Mouse (Mus musculus) left cerebral cortex, postnatal 14 days (tissue): ENCODE results near the gene Otulinl. TPM values are rescaled to one million over a fixed set of nuclear protein-coding genes. Genes with fewer than 3 reads are reported as not detected.
A peak's percentile ranks its signal among the peaks of the same experiment; 100 is the strongest.

Experiments
- DNase-seq, 2 experiments: peaks; one replicate each; pipeline ENCODE4 v3.0.0; 2021 to 2022; ENCODE audit warnings: low spot score in 2 of 2, mixed read lengths in 1 of 2
- intact Hi-C: fragments of 180-260 bp; cut with DNase I; formaldehyde crosslinking; loops from one replicate; pipeline ENCODE4 v1.15.1; 2025
- total RNA-seq, 2 experiments: library from RNA; stranded (reverse); gene quantifications; 2 replicates each; pipeline ENCODE4 v1.2.3; 2021

Otulinl gene
- total RNA-seq, 2 experiments from 2014 or later, result 28.8 to 33.1 TPM

DNA sequence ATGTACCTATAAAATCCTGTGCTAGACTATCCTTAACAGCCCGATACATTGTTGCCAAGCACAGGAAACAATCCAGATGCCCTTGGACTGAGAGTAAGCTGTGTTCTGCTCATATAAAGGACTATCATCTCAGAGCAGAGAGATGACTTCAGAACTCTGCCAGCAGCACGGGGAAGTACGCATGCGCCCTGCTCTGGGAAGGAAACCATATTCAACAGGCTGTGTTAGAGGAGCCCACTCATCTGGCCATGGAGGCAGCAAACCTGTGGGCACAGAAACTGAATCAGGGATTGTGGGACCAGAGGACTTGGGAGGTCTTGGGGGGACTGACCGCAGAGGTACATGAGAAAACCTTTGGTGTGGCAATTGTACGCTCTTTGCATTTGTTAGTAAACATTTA, 19.7 kb downstream of the Otulinl start:
- no peak for DNase-seq
- intact Hi-C loops, result no loop called here

DNA sequence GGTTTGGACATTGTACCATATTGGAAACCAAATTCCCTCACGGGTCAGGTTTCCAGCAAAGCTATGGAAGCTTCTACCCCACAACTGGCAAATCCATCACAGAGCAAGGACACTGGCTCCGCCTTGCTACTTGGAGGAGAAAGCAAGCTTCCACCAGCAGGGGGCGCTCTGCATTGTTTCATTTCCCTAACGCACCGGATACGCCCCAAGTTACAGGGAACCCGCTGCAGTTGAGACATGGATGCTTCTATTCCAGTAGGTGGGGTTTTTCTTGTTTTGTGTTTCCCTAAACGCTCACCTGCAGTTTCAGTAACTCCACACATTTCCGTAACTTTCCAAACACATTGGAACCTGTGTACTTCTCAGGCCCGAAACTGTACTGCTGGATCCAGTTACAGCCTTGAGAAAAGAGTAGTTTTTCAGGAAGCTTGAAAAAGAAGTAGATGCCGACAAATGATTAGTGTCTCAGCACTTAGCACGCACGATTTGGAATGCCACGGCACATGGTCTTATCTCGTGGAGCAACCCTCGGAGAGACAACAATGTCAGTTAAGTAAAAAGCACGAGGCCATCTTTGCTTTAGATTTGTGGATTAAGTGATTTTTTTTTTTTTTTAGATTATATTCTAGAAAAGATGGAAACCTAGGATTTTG, 21.7 kb downstream of the Otulinl start:
- intact Hi-C loops, result loop anchor here (2.0 to 10.0 kb wide), 2 partner anchors 55 to 165 kb away; no protein-coding TSS in a partner anchor
- peak; percentile 92 to 93 for DNase-seq

DNA sequence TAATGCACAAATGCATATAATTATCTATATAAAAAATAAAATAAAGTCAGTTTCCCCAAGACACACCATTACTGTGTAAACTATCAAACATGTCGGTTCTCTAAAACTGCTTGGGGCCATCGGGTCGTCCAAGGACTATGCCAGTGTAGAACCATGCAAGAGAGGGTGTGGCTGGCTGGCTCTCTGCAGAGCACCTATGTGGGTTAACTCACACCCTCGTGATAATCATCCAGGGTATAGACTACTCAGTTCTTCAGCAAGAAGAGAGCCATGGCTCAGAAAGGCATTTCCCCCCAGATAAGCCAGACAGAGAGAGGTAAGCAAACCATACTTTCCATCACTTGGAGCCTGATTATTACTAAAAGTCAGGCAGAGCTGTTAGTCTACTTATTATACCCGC, 22.2 kb downstream of the Otulinl start:
- intact Hi-C loops, result loop anchor here (2.0 to 10.0 kb wide), 2 partner anchors 56 to 166 kb away; no protein-coding TSS in a partner anchor

DNA sequence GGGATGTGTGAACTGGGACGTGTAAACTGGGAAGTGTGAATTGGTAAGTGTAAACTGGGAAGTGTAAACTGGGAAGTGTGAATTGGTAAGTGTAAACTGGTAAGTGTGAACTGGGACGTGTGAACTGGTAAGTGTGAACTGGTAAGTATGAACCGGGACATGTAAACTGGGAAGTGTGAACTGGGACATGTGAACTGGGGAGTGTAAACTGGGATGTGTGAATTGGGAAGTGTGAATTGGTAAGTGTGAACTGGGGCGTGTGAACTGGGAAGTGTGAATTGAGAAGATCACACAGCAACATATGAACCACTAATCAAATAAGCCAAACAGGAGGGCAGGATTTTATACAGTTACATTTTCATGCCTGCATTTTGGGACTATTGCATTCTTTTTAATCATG, 23.0 kb downstream of the Otulinl start:
- intact Hi-C loops, result loop anchor here (2.0 to 10.0 kb wide), 2 partner anchors 56 to 166 kb away; no protein-coding TSS in a partner anchor
- no peak for DNase-seq

More for the DNA sequence above, 22.2 kb downstream of the Otulinl start:
- no peak for DNase-seq

DNA sequence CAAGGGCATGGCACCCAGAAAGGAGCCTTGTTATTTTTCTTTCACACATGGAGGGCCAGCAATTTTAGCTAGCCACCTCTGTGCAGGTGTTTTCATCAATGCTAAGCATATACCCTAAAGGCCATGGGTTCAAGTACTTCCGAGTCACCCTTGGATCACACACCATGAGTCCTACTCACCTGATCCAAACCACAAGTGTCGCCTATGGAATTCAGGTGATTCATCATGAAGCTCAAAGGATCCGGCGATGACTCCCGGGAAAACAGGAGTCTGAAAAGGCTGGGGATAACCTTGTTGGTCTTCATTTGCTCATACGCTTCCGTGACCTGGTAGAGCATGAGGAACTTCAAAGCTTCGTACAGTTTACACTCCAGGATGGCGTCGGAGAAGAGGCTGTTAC, 23.5 kb downstream of the Otulinl start:
- no peak for DNase-seq
- intact Hi-C loops, result loop anchor here (2.0 to 10.0 kb wide), 2 partner anchors 57 to 167 kb away; no protein-coding TSS in a partner anchor

DNA sequence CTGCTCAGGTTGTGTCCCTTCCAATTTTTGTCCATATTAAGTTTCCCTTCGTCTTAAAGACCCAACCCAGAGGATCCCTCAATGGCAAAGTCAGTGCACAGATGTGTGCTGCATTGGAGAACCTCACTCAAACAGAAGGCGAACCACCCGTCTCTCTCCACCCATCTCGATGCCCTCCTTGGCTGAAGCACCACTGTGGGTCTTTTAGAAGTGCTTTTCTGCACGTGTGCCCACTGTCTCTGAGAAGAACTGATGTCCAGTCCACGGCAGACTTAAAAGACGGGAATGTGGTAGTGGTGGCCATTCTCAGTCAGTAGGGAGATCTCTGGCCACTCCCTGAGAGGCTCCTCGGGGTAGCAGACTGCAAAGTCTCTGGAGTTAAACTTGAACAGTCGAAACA, 24.8 kb downstream of the Otulinl start:
- intact Hi-C loops, result loop anchor here (10.0 kb wide), 1 partner anchor 168 kb away; no protein-coding TSS in a partner anchor
- no peak for DNase-seq

DNA sequence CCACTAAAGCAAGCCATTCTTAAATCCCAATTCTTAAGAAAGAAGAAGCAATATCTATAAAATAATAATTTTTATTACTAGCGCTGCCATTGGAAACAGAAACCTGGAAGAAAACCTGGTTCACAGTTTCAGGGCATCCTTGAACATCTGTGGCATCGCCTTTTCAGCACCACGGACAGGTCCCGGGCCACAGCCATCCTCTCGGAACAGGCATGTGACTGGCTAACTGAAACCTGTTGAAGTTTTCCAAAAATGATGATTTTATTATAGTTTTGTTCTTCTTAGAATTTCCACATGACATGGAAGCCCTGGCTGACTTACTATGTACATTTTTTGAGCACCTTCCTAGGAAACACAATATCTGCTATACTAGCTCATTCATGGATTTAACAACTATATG, 26.4 kb downstream of the Otulinl start:
- intact Hi-C loops, result loop anchor here (10.0 kb wide), 1 partner anchor 170 kb away; no protein-coding TSS in a partner anchor
- no peak for DNase-seq

DNA sequence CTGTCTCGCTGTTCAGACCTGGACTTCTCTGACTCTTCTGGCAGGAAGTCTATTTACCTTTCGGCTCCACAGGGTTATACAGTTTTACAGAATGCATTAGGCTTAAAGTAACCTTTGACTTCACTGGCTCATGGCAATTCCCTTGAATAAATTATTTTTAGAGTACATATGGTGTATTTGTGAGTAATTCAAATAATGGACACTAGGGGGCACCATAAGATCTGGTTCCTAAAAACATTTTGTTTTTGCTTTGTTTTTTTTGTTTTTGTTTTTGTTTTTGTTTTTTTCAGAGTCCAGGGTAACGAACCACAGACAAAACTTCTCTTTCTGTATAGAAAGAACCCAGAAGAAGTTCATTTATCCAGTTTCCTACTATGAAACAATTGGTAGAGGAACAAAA, 33.7 kb downstream of the Otulinl start:
- DNase-seq, result no peak
- intact Hi-C loops, result no loop called here

DNA sequence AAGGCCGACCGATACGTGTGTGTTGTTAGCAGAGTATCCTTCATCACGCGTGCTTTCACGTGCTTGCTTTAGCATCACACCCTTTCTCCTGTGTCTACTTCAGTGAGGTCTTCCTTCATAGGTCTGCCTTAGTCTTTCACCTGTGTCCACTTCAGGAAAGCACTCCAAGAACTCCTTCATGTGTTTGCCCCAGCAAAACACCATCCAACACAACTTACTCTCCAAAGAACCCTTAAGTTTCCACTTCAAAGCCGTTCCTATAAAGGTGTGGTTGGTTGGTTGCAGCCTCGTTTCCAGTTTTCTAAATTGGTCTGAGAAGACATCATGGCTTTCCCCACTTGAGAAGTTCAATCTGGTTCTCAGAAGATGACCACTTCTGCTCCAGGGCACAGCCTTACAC, 34.7 kb downstream of the Otulinl start:
- no peak for DNase-seq
- intact Hi-C loops, result no loop called here

DNA sequence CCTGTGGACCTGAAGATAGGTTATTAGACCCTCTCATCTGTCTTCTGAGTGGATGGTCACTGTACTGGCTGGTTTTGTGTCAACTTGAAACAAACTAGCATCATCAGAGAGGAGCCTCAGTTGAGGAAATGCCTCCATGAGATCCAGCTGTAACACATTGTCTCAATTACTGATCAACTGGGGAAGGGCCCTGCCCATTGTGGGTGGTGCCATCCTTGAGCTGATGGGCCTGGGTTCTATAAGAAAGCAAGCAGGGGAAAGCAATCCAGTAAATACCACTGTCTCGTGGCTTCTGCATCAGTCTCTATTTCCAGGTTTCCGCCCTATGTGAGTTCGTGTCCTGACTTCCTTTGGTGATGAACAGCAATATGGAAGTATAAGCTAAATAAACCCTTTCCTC, 36.1 kb downstream of the Otulinl start:
- intact Hi-C loops, result no loop called here
- DNase-seq, result no peak

DNA sequence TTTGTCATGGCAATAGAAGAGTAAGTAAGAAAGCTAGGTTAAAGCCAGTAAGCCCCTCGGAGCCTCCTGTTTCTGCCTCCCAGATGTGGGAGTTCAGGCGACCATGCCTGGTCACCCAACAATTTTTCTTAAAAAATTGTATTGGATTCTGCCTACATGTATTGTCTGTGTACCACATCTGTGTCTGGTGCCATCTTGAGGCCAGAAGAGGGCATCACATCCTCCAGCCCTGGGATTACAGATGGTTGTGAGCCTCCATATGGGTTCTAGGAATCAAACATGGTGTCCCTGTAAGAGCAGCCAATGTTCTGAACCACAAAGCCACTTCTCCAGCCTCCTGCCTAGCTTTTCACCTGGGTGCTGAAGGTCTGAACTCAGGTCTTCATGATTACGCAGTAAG, 38.5 kb downstream of the Otulinl start:
- intact Hi-C loops, result no loop called here
- DNase-seq, result peak; percentile 54 to 60

DNA sequence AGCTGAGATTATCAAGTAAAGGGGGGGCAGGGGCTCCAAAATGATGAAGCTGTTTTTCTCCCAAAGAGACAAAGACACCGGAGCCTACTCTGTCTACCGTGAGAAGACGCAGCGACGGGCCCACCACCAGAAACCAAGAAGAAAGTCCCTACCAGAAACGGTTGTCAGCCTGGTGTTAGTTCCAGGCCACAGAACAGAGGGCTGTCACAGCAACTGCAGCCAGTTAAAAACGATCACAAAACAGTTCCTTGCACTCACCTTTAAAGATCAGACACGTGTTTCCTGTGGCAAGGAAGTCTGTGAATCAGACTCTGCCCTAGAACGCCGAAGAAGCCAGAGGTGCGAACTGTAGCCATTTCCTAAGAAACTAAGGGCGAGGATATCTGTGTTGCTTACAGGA, 40.2 kb downstream of the Otulinl start:
- no peak for DNase-seq
- intact Hi-C loops, result no loop called here

DNA sequence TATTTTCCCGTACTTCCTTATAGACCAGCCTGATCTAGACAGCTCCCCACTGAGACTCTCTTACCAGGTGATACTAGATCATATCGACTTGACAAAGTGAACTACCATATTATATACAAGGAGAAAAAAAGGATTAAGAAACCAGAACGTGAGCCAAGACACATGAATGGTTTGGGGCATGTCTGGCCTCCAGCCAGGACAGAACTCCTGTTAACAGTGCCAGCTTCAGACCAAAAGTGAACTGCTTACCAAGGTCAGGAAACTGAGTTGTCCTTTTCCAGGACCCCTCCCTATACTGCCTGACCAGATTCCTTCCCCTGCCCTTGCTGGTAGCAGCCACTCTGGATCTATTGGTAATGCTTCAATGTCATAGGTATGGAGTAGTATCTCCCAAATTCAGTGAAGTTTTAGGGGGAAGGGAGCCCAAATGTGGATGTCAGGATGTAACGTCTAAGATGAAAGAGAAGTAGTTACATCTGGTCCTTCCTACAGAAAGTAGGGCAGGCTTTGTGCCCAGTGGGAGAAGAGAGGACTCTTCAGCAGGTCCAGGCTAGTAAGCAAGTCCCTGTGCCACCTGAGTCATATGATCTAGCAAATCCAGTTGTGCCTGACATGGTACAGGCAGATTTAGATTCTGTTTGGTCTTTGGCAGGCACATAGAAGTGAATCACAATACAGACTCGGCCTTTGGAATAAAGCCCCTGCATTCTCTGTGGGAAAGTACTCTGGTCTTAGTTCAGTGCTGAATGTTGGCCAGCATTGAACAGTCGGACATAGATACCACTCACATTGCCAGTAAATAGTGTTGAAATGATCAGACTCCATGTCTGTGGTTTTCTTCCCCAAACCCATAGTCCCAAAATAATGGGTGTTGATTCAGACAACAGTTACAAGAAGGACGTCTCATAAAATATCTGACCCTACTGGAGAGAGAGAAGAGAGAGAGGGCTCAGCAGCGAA, 47.2 kb downstream of the Otulinl start:
- intact Hi-C loops, result no loop called here
- DNase-seq, result no peak

DNA sequence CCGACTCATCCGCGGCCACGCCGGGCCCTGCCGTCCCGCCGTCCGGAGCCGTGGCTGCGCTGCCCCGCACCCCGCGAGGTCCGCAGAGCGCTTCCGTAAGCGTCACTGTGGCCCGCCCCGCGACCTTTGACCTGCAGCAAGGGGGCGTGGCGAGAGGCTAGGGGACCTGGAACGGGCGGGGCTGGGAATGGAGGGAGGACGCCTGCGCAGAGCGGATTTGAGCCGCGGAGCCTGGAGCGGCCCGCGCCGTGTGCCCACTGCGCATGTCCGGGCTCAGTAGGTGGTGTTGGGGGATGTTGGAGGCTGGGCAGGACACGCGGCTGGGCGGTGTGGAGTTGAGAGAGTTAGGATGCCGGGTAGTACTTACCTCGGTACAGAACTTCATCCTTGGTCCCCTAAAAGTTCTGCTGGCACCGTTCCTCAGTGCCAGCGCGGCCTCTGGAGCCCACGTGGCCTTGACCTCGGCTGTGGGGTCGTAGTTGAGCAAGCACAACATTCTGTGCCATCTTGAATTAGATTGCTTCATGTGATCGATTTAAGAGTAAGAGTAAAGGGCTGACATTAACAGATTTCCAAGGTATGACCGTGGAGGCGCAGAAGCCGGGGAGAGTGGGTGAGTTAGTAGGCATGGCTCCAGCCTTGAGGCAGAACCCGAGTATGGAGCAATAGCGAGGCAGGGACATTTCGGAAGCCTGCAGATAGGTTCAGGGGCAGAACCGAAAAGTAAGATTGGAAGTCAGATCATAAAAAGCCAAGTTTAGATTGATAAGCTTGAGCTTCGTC, 50.6 kb downstream of the Otulinl start, which contains the start of gene Otulin:
Otulin (minus strand) TSS at position 93 of the 783 bp plus-strand sequence.
- intact Hi-C loops, result no loop called here
- DNase-seq, result peak; percentile 98 to 99

DNA sequence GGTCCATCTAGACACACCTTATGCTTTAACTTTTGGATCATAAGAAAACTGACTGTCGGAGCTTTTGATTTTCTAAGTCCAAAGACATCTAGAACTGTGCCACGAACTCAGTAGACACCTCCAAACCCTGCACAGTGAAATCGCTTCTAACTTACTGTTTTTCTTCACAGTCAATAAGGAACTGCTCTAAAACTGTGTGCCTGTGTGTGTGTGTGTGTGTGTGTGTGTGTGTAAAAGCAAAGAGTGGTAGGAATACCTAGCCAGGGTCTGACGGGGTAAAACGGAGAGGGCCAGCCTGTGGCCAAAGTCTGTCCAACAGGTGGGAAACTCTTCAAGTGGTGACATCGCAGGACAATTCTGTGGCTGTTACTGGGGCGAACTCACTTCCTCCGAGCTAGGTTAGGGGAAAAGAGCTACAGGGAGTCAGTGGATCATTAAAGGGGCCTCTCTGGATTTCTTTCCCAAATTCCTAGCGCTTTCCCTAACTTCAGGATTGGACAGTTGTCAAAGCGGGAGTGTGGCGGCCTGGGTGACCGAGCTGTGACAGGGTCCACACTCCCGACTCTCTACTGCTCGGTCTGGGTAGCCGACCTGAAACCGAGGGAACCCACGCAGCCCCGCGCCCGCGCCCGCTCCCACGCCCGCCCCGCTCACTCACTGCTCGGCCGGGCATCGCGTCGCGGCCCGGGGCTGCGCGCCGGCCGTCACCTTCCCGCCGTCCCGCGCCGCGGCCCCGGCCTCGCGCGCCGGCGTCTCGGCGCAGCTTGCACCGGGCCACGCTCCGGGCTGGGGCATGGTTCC, 51.4 kb downstream of the Otulinl start:
- no peak for DNase-seq
- intact Hi-C loops, result loop anchor here (5.0 kb wide), 1 partner anchor 1648 kb away; the partner anchor contains the start of gene Zfp622

DNA sequence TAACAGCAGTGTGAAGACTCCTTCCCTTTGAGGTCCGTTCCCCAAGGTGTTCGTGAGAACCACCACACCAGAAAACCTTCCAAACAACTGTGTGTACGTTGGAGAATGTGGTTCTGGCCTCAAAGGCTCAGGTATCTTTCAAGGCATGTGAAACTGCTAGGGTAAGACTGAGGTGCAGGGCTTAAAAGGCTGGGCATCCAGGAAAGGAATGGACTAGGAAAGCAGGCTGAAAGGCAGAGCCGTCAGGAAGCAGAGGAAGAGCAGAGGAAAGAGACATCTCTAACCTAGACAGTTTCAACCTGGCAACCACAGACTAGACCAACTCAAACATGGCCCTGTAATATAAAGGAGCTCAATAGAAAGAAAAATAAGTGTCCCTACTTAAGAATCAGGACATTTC, 52.3 kb downstream of the Otulinl start:
- intact Hi-C loops, result loop anchor here (5.0 kb wide), 1 partner anchor 1647 kb away; the partner anchor contains the start of gene Zfp622
- no peak for DNase-seq

DNA sequence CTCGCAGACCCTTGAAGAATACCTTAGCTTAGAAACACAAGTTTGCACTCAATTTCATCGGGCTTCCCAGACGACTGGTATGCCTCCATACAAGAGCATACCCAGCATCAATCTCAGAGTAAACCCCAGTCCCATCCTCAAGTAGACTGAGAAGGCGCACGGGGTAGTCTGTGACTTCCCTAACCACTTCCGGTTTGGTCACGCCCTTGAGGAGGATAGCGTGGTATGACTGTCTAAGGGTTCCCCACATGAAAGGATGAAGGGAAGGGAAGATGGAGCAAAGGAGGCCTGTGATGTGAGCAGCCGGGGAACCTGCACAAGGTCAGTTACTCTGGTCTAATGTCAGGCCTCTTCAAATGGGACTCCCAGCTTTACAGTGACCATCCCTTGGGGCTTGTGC, 53.6 kb downstream of the Otulinl start:
- intact Hi-C loops, result loop anchor here (5.0 kb wide), 1 partner anchor 1645 kb away; the partner anchor contains the start of gene Zfp622
- DNase-seq, result no peak

DNA sequence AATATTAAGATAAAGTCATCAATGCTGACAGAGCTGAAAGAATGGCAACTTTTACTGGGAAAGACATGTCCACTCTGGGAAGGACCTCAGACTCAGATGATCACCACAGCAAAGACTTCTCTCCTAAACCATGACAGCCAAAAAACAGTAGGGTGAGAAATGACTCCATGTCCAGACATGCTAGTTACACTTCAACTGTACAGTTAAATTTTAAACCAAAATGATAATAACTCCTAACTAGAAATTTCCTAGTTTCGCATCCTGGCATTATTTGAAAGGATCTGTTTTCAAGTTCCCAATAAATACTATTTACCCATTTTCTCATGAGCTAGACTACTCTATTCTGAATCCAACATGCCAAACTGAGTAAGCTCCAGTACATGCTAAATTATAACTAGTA, 55.1 kb downstream of the Otulinl start:
- intact Hi-C loops, result loop anchor here (5.0 kb wide), 1 partner anchor 1644 kb away; the partner anchor contains the start of gene Zfp622
- no peak for DNase-seq
